Mouse (Mus musculus) cerebellum, adult 2 months (tissue): Measurements from ENCODE around the gene Dusp18. TPM values are rescaled to one million over a fixed set of nuclear protein-coding genes. Genes with fewer than 3 reads are reported as not detected.

Experiments
- DNase-seq, 2 experiments: peaks; one replicate each; pipeline ENCODE4 v3.0.0; 2021
- H3K27ac ChIP-seq: fragments of 200-500 bp; 2 replicates; pipeline ENCODE4 v1.5.1; 2012; ENCODE audit warnings: low read length, control low read depth, inconsistent platforms; ENCODE audit not compliant: insufficient read depth
- H3K27me3 ChIP-seq: fragments of 200-500 bp; 2 replicates; pipeline ENCODE4 v1.6.1; 2012; ENCODE audit warnings: inconsistent platforms, mild to moderate bottlenecking, low read length, moderate library complexity; ENCODE audit not compliant: control insufficient read depth, insufficient read depth
- H3K4me1 ChIP-seq: fragments of 200-500 bp; 2 replicates; pipeline ENCODE4 v1.6.1; 2011; ENCODE audit warnings: low read length; ENCODE audit not compliant: control insufficient read depth, insufficient read depth
- H3K4me3 ChIP-seq: fragments of 200-500 bp; replicated peaks from 2 replicates; pipeline ENCODE3; 2011; ENCODE audit warnings: mild to moderate bottlenecking, low read depth, low read length, control low read depth; ENCODE audit not compliant: insufficient read depth
- CTCF ChIP-seq: fragments of 200-500 bp; IDR thresholded peaks from 2 replicates; pipeline ENCODE4 v1.5.1; 2011; ENCODE audit warnings: low read depth, mild to moderate bottlenecking, control low read depth, low read length, moderate library complexity, borderline replicate concordance; ENCODE audit not compliant: insufficient read depth
- POLR2A ChIP-seq: fragments of 200-500 bp; IDR thresholded peaks from 2 replicates; pipeline ENCODE4 v1.6.1; 2011; ENCODE audit warnings: low read length, control low read depth, borderline replicate concordance; ENCODE audit not compliant: insufficient read depth
- WGBS: fragments of 180-500 bp; shearing (Covaris S2); methylation state at CpG from one replicate; pipeline ENCODE4 v1.1.7; 2018; 5-methylcytosine and 5-hydroxymethylcytosine counted together
- polyA plus RNA-seq: library from polyadenylated mRNA; depleted of rRNA; stranded (reverse); fragments of >200 nt; gene quantifications from 2 replicates; pipeline ENCODE4 v1.2.3, GENCODE M21; 2012

The Dusp18 gene
- polyA plus RNA-seq, 1 experiment = 5.4 TPM

- DNase-seq = peak in 1 of 2 experiments; percentile 15
- no peak overlapping the region for H3K27ac ChIP-seq
- 13% methylated on average over 10 of the region's 10 CpGs for WGBS
- peaks cover 5% of the 10 kb centered on the region for H3K4me1 ChIP-seq
- no peak for TF ChIP-seq CTCF
- TF ChIP-seq POLR2A = no peak
- peak overlapping the region; percentile 37 for H3K4me3 ChIP-seq
- no peaks in the 10 kb centered on the region for H3K27me3 ChIP-seq
Observed at GRCm38 (mm10) chr11:3895458-3895857, 418 bp downstream of the Dusp18 start.

GRCm38 (mm10) chr11:3895933-3896332, 893 bp downstream of the Dusp18 start:
- no peak for DNase-seq
- TF ChIP-seq CTCF = no peak
- no peak for TF ChIP-seq POLR2A
- Histone ChIP-seq H3K4me3 (no peak overlapping the region), H3K27me3 (no peaks in the 10 kb centered on the region), H3K4me1 (peaks cover 5% of the 10 kb centered on the region), H3K27ac (no peak overlapping the region)
- 88% methylated on average over 1 of the region's 1 CpGs for WGBS

- no peak for DNase-seq
- Histone ChIP-seq H3K27me3 (no peaks in the 10 kb centered on the region), H3K4me3 (no peak overlapping the region), H3K4me1 (peaks cover 11% of the 10 kb centered on the region), H3K27ac (no peak overlapping the region)
- WGBS = 77% methylated on average over 6 of the region's 6 CpGs
- no peak for TF ChIP-seq CTCF
- TF ChIP-seq POLR2A = no peak
Observed at GRCm38 (mm10) chr11:3900296-3900695, 5.3 kb downstream of the Dusp18 start.

GRCm38 (mm10) chr11:3902516-3902915, 7.5 kb downstream of the Dusp18 start:
- TF ChIP-seq CTCF (no peak), POLR2A (no peak)
- no peaks in the 10 kb centered on the region for H3K27me3 ChIP-seq
- 96% methylated on average over 3 of the region's 3 CpGs for WGBS
- H3K4me1 ChIP-seq = peaks cover 9% of the 10 kb centered on the region
- no peak for DNase-seq
- H3K27ac ChIP-seq = no peak overlapping the region
- H3K4me3 ChIP-seq = no peak overlapping the region

GRCm38 (mm10) chr11:3903046-3903445, 8.0 kb downstream of the Dusp18 start:
- TF ChIP-seq POLR2A (no peak), CTCF (no peak)
- WGBS = 32% methylated on average over 5 of the region's 5 CpGs
- Histone ChIP-seq H3K27ac (no peak overlapping the region), H3K4me3 (no peak overlapping the region), H3K4me1 (peaks cover 13% of the 10 kb centered on the region), H3K27me3 (no peaks in the 10 kb centered on the region)
- DNase-seq = peak; percentile 48 to 61

GRCm38 (mm10) chr11:3904673-3905072, 9.6 kb downstream of the Dusp18 start:
- DNase-seq = no peak
- H3K27ac ChIP-seq = no peak overlapping the region
- no peaks in the 10 kb centered on the region for H3K27me3 ChIP-seq
- no peak overlapping the region for H3K4me3 ChIP-seq
- peaks cover 22% of the 10 kb centered on the region for H3K4me1 ChIP-seq
- WGBS = 72% methylated on average over 6 of the region's 6 CpGs
- no peak for TF ChIP-seq POLR2A
- no peak for TF ChIP-seq CTCF

- H3K27ac ChIP-seq = no peak overlapping the region
- TF ChIP-seq CTCF (no peak), POLR2A (no peak)
- 89% methylated on average over 1 of the region's 1 CpGs for WGBS
- no peaks in the 10 kb centered on the region for H3K27me3 ChIP-seq
- no peak for DNase-seq
- no peak overlapping the region for H3K4me3 ChIP-seq
- H3K4me1 ChIP-seq = peaks cover 29% of the 10 kb centered on the region
Observed at GRCm38 (mm10) chr11:3905446-3905845, 10.4 kb downstream of the Dusp18 start.

- no peak for TF ChIP-seq POLR2A
- no peak for TF ChIP-seq CTCF
- no peak for DNase-seq
- Histone ChIP-seq H3K27ac (no peak overlapping the region), H3K4me3 (no peak overlapping the region), H3K27me3 (no peaks in the 10 kb centered on the region), H3K4me1 (peaks cover 32% of the 10 kb centered on the region)
- 80% methylated on average over 4 of the region's 4 CpGs for WGBS
Observed at GRCm38 (mm10) chr11:3909236-3909635, 14.2 kb downstream of the Dusp18 start.
